Mouse (Mus musculus) heart, embryonic 14.5 days (tissue): ENCODE data around the gene Arhgap20. TPM values are rescaled to one million over a fixed set of nuclear protein-coding genes. Genes with fewer than 3 reads are reported as not detected.

Experiments used
- ATAC-seq: fragments of 200-750 bp; cut with Nextera tagmentation; 2 replicates; pipeline ENCODE4 v1.8.0; 2017; ENCODE audit warnings: low read depth, moderate TSS enrichment; ENCODE audit not compliant: insufficient number of reproducible peaks, insufficient read depth, low FRiP score
- H3K27ac ChIP-seq, 2 experiments: fragments of 200-500 bp in 1 of 2; fragments of 300-500 bp in 1 of 2; sonication (generic) in 1 of 2; replicated peaks in 1 of 2; 2 replicates each; pipeline ENCODE4 v1.5.1; 2012 to 2014; ENCODE audit warnings: low read depth in 2 of 2, low read length in 2 of 2, control low read depth in 1 of 2, mild to moderate bottlenecking in 1 of 2, mixed read lengths in 1 of 2; ENCODE audit not compliant: control insufficient read depth in 1 of 2, insufficient read depth in 1 of 2
- H3K27me3 ChIP-seq: fragments of 300-500 bp; sonication (generic); 2 replicates; pipeline ENCODE4 v1.6.1; 2014; ENCODE audit warnings: mild to moderate bottlenecking, low read length, control low read depth; ENCODE audit not compliant: control insufficient read depth, insufficient read depth
- H3K36me3 ChIP-seq: fragments of 300-500 bp; sonication (generic); 2 replicates; pipeline ENCODE4 v1.6.1; 2014; ENCODE audit warnings: mild to moderate bottlenecking, control low read depth, low read length, mixed read lengths; ENCODE audit not compliant: control insufficient read depth, insufficient read depth
- H3K4me1 ChIP-seq, 2 experiments: fragments of 200-500 bp in 1 of 2; fragments of 300-500 bp in 1 of 2; sonication (generic) in 1 of 2; 2 replicates each; pipeline ENCODE4 v1.6.1; 2012 to 2014; ENCODE audit warnings: low read length in 2 of 2, control low read depth in 1 of 2, mixed read lengths in 1 of 2; ENCODE audit not compliant: control insufficient read depth in 2 of 2, insufficient read depth in 2 of 2
- H3K4me2 ChIP-seq: fragments of 300-500 bp; sonication (generic); 2 replicates; pipeline ENCODE4 v1.6.1; 2014; ENCODE audit warnings: mild to moderate bottlenecking, low read length
- H3K4me3 ChIP-seq, 2 experiments: fragments of 200-500 bp in 1 of 2; fragments of 300-500 bp in 1 of 2; sonication (generic) in 1 of 2; 2 replicates each; pipeline ENCODE4 v1.5.1; 2012 to 2014; ENCODE audit warnings: low read length in 2 of 2, mild to moderate bottlenecking in 2 of 2, control low read depth in 1 of 2, low read depth in 1 of 2, moderate library complexity in 1 of 2; ENCODE audit not compliant: control insufficient read depth in 1 of 2, insufficient read depth in 1 of 2
- H3K9ac ChIP-seq: fragments of 300-500 bp; sonication (generic); 2 replicates; pipeline ENCODE4 v1.6.1; 2014; ENCODE audit warnings: mild to moderate bottlenecking, low read length
- H3K9me3 ChIP-seq: fragments of 300-500 bp; sonication (generic); 2 replicates; pipeline ENCODE4 v1.6.1; 2016; ENCODE audit warnings: low read length, control low read depth; ENCODE audit not compliant: control insufficient read depth
- WGBS: fragments of 180-500 bp; shearing (Covaris S2); extraction: QIAGEN DNeasy Blood & Tissue Kit; methylation state at CpG from one replicate; pipeline ENCODE4 v1.1.7; 2014; 5-methylcytosine and 5-hydroxymethylcytosine counted together
- polyA plus RNA-seq: library from polyadenylated mRNA; unstranded; fragments of >200 nt; fragmentation: Nextera tagmentation; extraction: Ambion mirVana; gene quantifications from 2 replicates; pipeline ENCODE4 v1.2.1, GENCODE M21; 2014

The Arhgap20 gene
- polyA plus RNA-seq, 1 experiment from 2014 or later: 1.1 TPM

DNA sequence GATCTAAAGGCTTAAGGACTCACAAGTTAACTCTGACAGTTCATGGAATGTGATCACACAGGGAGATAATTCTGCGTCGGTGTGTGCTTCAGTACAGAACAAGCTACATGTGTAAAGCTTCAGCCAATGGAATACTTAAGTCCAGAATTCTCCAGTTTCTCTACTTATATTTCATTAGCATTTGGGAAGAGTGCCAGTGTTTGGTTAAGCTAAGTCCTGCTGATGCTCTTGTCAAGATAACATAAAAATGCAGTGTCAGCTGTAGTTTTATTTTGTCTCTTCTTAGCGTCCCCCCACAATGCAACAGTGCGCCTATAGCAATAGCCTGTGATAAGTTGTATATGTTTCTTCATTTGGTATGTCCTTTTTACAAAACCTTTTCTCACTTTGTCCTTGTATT, 15.0 kb upstream of the Arhgap20 start:
- Histone ChIP-seq H3K36me3 (no peaks in the 10 kb centered on the region), H3K9me3 (no peaks in the 10 kb centered on the region), H3K4me2 (no peak overlapping the region), H3K27ac (no peak overlapping the region), H3K4me1 (no peaks in the 10 kb centered on the region), H3K27me3 (no peaks in the 10 kb centered on the region), H3K4me3 (no peak overlapping the region), H3K9ac (no peak overlapping the region)
- no peak for ATAC-seq
- WGBS: 66% methylated on average over 4 of the region's 4 CpGs

DNA sequence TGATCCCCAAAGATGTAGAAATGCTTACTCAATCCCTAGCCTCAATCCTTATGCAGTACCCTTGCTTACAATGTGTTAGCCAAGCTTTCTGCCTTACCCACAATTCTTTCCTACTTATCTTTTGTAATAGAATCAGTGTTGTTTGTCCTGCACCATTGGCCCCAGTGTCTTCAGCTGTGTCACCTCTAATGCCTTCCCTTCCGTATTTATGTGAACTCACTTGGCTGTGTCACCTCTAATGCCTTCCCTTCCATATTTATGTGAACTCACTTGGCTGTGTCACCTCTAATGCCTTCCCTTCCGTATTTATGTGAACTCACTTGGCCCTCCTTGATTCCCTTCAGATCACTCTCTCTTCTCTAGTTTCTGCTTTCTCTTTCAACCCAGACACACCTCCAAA, 4.1 kb upstream of the Arhgap20 start:
- Histone ChIP-seq H3K27ac (no peak overlapping the region), H3K9ac (no peak overlapping the region), H3K36me3 (no peaks in the 10 kb centered on the region), H3K4me2 (no peak overlapping the region), H3K4me3 (no peak overlapping the region), H3K9me3 (no peaks in the 10 kb centered on the region), H3K4me1 (peaks cover 0 to 7% of the 10 kb centered on the region in 2 experiments; a peak in 3 of 4 replicates), H3K27me3 (peaks cover 19% of the 10 kb centered on the region)
- WGBS: 69% methylated on average over 2 of the region's 2 CpGs
- ATAC-seq: no peak

DNA sequence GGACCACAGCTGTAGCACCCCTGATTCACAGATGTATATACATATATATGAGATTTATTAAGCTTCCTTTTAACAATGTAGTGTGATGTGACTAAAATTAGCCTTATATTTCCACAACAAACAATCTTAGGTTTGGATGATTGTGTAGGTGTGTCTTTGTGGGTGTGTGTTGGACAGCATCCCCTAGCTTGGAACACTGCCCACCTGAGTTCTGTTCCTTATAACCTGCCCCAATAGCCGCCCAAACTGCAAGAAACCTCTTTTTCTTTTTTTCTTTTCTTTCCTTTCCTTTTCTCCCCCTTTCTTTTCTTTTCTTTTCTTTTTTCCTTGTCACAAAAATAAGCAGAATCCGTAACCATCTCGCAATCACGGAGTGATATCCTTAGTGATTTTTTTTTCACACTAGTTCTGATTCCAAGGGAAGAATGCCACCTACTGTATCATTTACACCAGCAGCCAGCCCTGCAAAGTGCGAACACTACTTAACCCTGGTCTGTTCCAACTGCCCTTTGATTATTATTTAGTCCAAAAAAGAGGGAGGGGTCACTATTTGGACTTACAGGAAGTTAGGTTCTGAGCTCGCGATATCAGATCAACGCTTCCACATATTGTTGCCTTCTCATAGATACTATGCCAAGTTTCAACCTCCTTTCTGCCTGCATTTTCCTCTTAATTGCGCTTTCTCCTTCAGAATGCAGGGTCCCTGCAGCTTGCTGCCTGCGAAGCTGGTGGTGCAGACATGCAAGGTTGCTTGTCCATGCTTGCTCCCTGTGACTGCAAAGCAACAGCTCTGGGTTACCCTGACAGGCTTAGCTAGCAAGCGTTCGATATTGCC, 879 bp upstream of the Arhgap20 start:
- H3K27me3 ChIP-seq: peaks cover 26% of the 10 kb centered on the region
- H3K4me3 ChIP-seq: peak overlapping the region; percentile 77
- H3K36me3 ChIP-seq: no peaks in the 10 kb centered on the region
- H3K4me1 ChIP-seq: peaks cover 3 to 15% of the 10 kb centered on the region in 2 experiments; a peak in 3 of 4 replicates
- H3K27ac ChIP-seq: no peak overlapping the region
- no peaks in the 10 kb centered on the region for H3K9me3 ChIP-seq
- peak overlapping the region; percentile 99 for H3K4me2 ChIP-seq
- ATAC-seq: no peak
- 8% methylated on average over 12 of the region's 12 CpGs for WGBS
- peak overlapping the region; percentile 75 for H3K9ac ChIP-seq

DNA sequence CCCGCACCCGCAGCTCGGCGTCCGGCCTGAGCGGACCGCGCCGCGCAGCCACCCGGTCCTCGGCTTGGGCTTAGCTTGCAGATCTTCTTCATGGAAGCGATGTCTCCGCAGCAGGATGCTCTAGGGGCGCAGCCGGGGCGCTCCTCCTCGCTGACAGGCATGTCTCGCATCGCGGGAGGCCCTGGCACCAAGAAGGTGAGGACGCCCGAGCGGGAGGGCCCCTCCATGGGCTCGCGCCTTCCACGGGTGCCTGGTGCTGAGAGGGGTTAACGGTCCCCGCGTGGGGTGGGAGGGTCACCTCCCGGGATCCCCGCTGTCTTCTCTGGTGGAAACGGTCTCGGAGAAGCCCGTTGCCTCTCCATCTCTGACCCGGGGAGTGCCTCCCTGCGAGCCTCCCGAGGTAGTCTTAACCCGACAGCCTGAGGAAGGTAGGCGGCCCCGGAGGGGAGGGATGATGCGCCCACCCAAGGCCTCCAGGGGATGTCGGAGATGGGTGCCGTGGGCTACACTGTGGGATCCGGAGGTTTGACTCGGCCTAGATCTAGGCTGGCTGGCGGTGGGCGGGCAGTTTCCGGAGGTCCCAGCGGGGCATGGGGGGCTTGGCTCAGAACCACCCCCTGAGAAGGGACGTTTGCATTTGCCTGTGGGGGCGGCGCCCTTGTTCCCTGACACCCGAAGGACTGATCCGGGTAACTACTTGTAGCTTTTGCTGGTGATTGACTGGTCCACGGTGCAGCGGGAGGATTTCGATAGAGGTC, 459 bp downstream of the Arhgap20 start:
- no peaks in the 10 kb centered on the region for H3K36me3 ChIP-seq
- H3K4me3 ChIP-seq: peak overlapping the region; percentile 77
- no peak overlapping the region for H3K27ac ChIP-seq
- peak overlapping the region; percentile 62 for H3K9ac ChIP-seq
- H3K9me3 ChIP-seq: no peaks in the 10 kb centered on the region
- peaks cover 26% of the 10 kb centered on the region for H3K27me3 ChIP-seq
- H3K4me2 ChIP-seq: peak overlapping the region; percentile 99
- whole genome bisulfite sequencing: under 1% methylated on average over 57 of the region's 58 CpGs
- peak; percentile 39; the same call in 1 of the 2 replicates for ATAC-seq
- peaks cover 3 to 15% of the 10 kb centered on the region in 2 experiments; a peak in 3 of 4 replicates for H3K4me1 ChIP-seq

DNA sequence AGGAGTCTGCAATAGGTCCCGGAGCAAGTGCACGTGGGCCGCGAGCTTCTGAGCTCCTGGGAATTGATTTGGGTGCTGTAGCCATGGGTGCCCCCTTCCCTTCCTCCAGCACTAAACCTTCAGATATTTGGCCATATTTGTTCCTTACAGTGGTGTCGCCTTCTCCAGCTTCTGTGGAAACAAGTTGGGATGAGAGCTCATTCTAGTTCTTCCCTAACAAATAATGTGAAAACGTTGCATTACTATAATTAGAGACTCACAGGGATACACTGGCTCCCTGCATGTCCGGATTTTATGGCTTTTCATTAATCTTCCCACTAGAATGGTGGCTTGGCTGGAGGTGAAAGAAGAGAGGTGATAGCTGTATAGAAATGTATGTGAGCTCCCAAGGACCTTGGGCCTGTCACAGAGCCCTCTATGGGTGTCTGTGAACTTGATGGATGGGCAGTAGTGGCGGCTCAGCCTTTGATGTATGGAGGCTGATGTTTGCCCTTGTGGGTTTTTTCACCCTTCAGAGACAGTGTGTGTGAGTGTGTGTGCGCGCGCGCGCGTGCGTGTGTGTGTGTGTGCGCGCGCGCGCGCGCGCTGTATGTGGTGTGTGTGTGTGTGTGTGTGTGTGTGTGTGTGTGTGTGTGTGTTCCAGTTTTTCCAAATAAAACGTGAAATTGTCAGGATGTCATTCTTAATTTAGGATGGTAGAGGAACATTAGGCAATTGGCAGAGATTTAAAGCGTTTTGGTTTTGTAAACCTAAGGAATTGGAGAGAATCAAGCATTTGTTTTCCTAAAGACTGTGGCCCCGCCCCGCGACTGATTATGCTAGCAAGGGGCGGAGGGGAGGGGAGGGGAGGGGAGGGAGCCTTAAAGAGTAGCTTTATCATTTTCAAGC, 1.3 kb downstream of the Arhgap20 start:
- Histone ChIP-seq H3K4me3 (peak overlapping the region; percentile 77), H3K27me3 (peaks cover 22% of the 10 kb centered on the region), H3K27ac (no peak overlapping the region), H3K4me2 (peak overlapping the region; percentile 99), H3K9me3 (no peaks in the 10 kb centered on the region), H3K4me1 (peaks cover 3 to 15% of the 10 kb centered on the region in 2 experiments; a peak in 3 of 4 replicates), H3K9ac (peak overlapping the region; percentile 62; the same call in 1 of the 2 replicates), H3K36me3 (no peaks in the 10 kb centered on the region)
- no peak for ATAC-seq
- WGBS: under 1% methylated on average over 29 of the region's 29 CpGs

DNA sequence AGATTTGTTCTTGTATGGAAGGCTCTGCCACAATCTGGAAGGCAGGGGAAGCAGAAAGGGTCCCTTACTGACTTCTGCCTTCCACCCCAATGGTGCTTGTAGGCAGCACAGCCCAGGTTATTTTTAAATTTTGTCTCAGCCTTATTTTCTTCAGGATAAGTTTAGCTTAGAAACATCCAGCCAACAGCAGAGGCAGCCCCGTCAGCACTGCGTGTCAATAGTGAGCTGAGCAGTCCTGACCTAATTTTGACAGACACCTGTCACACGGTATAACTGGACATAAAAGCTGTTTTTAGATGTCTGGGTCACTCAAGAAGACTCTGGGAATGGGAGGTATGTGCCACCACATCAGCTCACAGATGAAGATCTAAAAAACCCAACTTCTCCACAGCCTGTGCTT, 9.1 kb downstream of the Arhgap20 start:
- no peaks in the 10 kb centered on the region for H3K36me3 ChIP-seq
- H3K4me3 ChIP-seq: no peak overlapping the region
- 0 out of 4 replicates have a peak, but pooled peaks cover 0 to 2% of the 10 kb centered on the region in 2 experiments for H3K4me1 ChIP-seq
- H3K27me3 ChIP-seq: no peaks in the 10 kb centered on the region
- no peak for ATAC-seq
- H3K9me3 ChIP-seq: no peaks in the 10 kb centered on the region
- no peak overlapping the region for H3K4me2 ChIP-seq
- H3K9ac ChIP-seq: no peak overlapping the region
- H3K27ac ChIP-seq: no peak overlapping the region
- 42% methylated on average over 3 of the region's 3 CpGs for WGBS

DNA sequence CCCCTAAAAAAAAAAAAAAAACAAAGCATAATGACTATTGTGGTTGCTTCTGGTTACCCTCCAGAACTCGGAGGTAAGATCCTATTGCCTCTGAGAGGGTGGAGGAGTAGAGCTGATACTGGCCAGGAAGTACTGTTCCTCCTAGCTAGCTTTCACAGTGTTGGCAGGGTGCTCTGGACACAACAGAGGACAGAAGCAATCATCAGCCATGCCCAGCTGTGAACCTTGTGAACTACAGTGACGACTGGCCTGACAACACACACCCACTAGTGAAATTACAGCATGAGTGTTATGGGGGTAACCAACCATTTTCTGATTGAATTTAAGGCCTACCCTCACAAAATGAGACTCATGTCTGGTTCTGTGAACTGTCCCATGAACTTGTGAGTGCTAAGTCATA, 11.3 kb downstream of the Arhgap20 start:
- H3K27me3 ChIP-seq: no peaks in the 10 kb centered on the region
- no peak overlapping the region for H3K27ac ChIP-seq
- no peak overlapping the region for H3K4me3 ChIP-seq
- no peak overlapping the region for H3K9ac ChIP-seq
- ATAC-seq: no peak
- no peaks in the 10 kb centered on the region for H3K9me3 ChIP-seq
- no peaks in the 10 kb centered on the region for H3K36me3 ChIP-seq
- no peak overlapping the region for H3K4me2 ChIP-seq
- 57% methylated on average over 2 of the region's 2 CpGs for WGBS
- 0 out of 4 replicates have a peak, but pooled peaks cover 0 to 2% of the 10 kb centered on the region in 2 experiments for H3K4me1 ChIP-seq
